Mouse (Mus musculus) liver, postnatal 0 days (tissue): Measurements from ENCODE around the gene Mlx.

Experiments used
- CTCF ChIP-seq: sonication (generic); IDR thresholded peaks from 2 replicates; pipeline ENCODE4 v1.5.1; 2016; ENCODE audit warnings: antibody characterized with exemption, low read depth
- EP300 ChIP-seq: IDR thresholded peaks from 2 replicates; pipeline ENCODE4 v1.6.1; 2016; ENCODE audit warnings: antibody characterized with exemption, low read depth, mild to moderate bottlenecking

- no peak for TF ChIP-seq CTCF
- no peak for TF ChIP-seq EP300
Measured at GRCm38 (mm10) chr11:101086323-101086674, 778 bp upstream of the Mlx start.
